Comparison of ENCODE assay signal across 13 mouse cellular contexts in genomic region chr12:16734009-16734408, GRCm38 (mm10).
A peak's percentile ranks its signal among the peaks of the same experiment; 100 is the strongest.
DNase-seq lines count a peak whose midpoint lies in the region; ATAC-seq lines count a peak whose summit lies in the region.
"Had no signal": no experiment of that assay in that cellular context is flagged by ENCODE, and none has a peak within 500 bp of the region (broad histone marks: within the 10 kb centered on the region; RNA-seq: fewer than 3 reads in every experiment).

No protein-coding gene starts in this region.

- no peak overlapping the region for H3K9ac ChIP-seq in heart, embryonic 11.5 days (ENCODE audit: low read depth, low read length)
- H3K9ac ChIP-seq in midbrain, embryonic 15.5 days = no peak overlapping the region
- no peak overlapping the region for H3K9ac ChIP-seq in embryonic facial prominence, embryonic 11.5 days (replicated peaks; ENCODE audit: low read length)
- H3K9ac ChIP-seq: limb, embryonic 15.5 days; midbrain, embryonic 12.5 days had no signal

- DNase-seq in heart, postnatal 25 days (ENCODE audit: low spot score) = no peak
- peak; percentile 63 for DNase-seq in midbrain, embryonic 10.5 days (ENCODE audit: low spot score)
- peak; percentile 24 for DNase-seq in embryonic facial prominence, embryonic 11.5 days (ENCODE audit: low spot score)
- no peak for DNase-seq in yolk sac, embryonic 10.5 days (ENCODE audit: low spot score)
- DNase-seq in thymus, postnatal 14 days = no peak
- no peak for DNase-seq in cerebellum, adult 11 months
- DNase-seq: cerebellum, adult 2 months; gastrocnemius, postnatal 25 days; heart, postnatal 14 days had no signal

- intact Hi-C loops in heart, postnatal 25 days (cut with DNase I) = no loop called here

- no peaks in the 10 kb centered on the region for H3K36me3 ChIP-seq in heart, embryonic 11.5 days (ENCODE audit: control insufficient read depth, insufficient read depth, low read length)
- peaks cover 81% of the 10 kb centered on the region for H3K36me3 ChIP-seq in midbrain, embryonic 10.5 days
- no peaks in the 10 kb centered on the region for H3K36me3 ChIP-seq in midbrain, embryonic 15.5 days (replicated peaks)
- no peaks in the 10 kb centered on the region for H3K36me3 ChIP-seq in embryonic facial prominence, embryonic 11.5 days (replicated peaks; ENCODE audit: control insufficient read depth, insufficient read depth, low read depth, low read length)
- H3K36me3 ChIP-seq: limb, embryonic 15.5 days had no signal

- H3K27ac ChIP-seq in heart, embryonic 11.5 days (ENCODE audit: low read depth, low read length) = no peak overlapping the region
- peak overlapping the region; percentile 19; the same call in 1 of the 2 replicates for H3K27ac ChIP-seq in midbrain, embryonic 10.5 days (replicated peaks)
- no peak overlapping the region for H3K27ac ChIP-seq in midbrain, embryonic 15.5 days
- no peak overlapping the region for H3K27ac ChIP-seq in embryonic facial prominence, embryonic 11.5 days (replicated peaks; ENCODE audit: low read depth, low read length)
- H3K27ac ChIP-seq: limb, embryonic 15.5 days; midbrain, embryonic 12.5 days had no signal

- 0 out of 2 replicates have a peak, but pooled peaks have one; percentile 14 for ATAC-seq in heart, embryonic 11.5 days (replicated peaks; ENCODE audit: insufficient number of reproducible peaks, low FRiP score, low TSS enrichment)
- no peak for ATAC-seq in midbrain, embryonic 15.5 days (replicated peaks)
- no peak; the same call in 1 of the 2 replicates for ATAC-seq in embryonic facial prominence, embryonic 11.5 days (replicated peaks; ENCODE audit: insufficient number of reproducible peaks, low FRiP score, low TSS enrichment, low read depth)

- no peak overlapping the region for H3K4me3 ChIP-seq in heart, embryonic 11.5 days (ENCODE audit: low read depth, low read length)
- no peak overlapping the region for H3K4me3 ChIP-seq in midbrain, embryonic 10.5 days
- no peak overlapping the region for H3K4me3 ChIP-seq in midbrain, embryonic 15.5 days
- H3K4me3 ChIP-seq in embryonic facial prominence, embryonic 11.5 days (ENCODE audit: low read depth, low read length) = no peak overlapping the region
- H3K4me3 ChIP-seq: limb, embryonic 15.5 days; midbrain, embryonic 12.5 days had no signal

- H3K4me1 ChIP-seq in heart, embryonic 11.5 days (ENCODE audit: control insufficient read depth, insufficient read depth, low read length) = peaks cover 8% of the 10 kb centered on the region
- H3K4me1 ChIP-seq in midbrain, embryonic 10.5 days = peaks cover 87% of the 10 kb centered on the region
- H3K4me1 ChIP-seq in midbrain, embryonic 15.5 days = 0 out of 2 replicates have a peak, but pooled peaks cover 5% of the 10 kb centered on the region
- no peaks in the 10 kb centered on the region; the same call in 1 of the 2 replicates for H3K4me1 ChIP-seq in embryonic facial prominence, embryonic 11.5 days (ENCODE audit: control insufficient read depth, insufficient read depth, low read length)

- H3K9me3 ChIP-seq in heart, embryonic 11.5 days (replicated peaks; ENCODE audit: control insufficient read depth, low read length) = no peaks in the 10 kb centered on the region
- H3K9me3 ChIP-seq in midbrain, embryonic 10.5 days (replicated peaks) = no peaks in the 10 kb centered on the region
- H3K9me3 ChIP-seq in midbrain, embryonic 15.5 days = no peaks in the 10 kb centered on the region
- H3K9me3 ChIP-seq in embryonic facial prominence, embryonic 11.5 days (replicated peaks; ENCODE audit: control insufficient read depth, low read length) = no peaks in the 10 kb centered on the region
- H3K9me3 ChIP-seq: limb, embryonic 15.5 days; midbrain, embryonic 12.5 days had no signal

- WGBS in heart, embryonic 11.5 days (ENCODE audit: insufficient replicate concordance) = 59% methylated on average over 8 of the region's 8 CpGs
- 43% methylated on average over 8 of the region's 8 CpGs for WGBS in midbrain, embryonic 10.5 days
- 43% methylated on average over 8 of the region's 8 CpGs for WGBS in midbrain, embryonic 15.5 days
- 27% methylated on average over 8 of the region's 8 CpGs for WGBS in embryonic facial prominence, embryonic 11.5 days

- H3K27me3 ChIP-seq in heart, embryonic 11.5 days (ENCODE audit: control insufficient read depth, insufficient read depth, low read length) = no peaks in the 10 kb centered on the region
- peaks cover 11% of the 10 kb centered on the region; the same call in 1 of the 2 replicates for H3K27me3 ChIP-seq in midbrain, embryonic 10.5 days (ENCODE audit: low read depth, poor library complexity, severe bottlenecking)
- H3K27me3 ChIP-seq in midbrain, embryonic 15.5 days (replicated peaks) = no peaks in the 10 kb centered on the region
- no peaks in the 10 kb centered on the region for H3K27me3 ChIP-seq in embryonic facial prominence, embryonic 11.5 days (ENCODE audit: control insufficient read depth, insufficient read depth, low read length)
- H3K27me3 ChIP-seq: limb, embryonic 15.5 days; midbrain, embryonic 12.5 days had no signal

- no peak overlapping the region for H3K4me2 ChIP-seq in heart, embryonic 11.5 days
- no peak overlapping the region for H3K4me2 ChIP-seq in midbrain, embryonic 15.5 days
- no peak overlapping the region for H3K4me2 ChIP-seq in embryonic facial prominence, embryonic 11.5 days (ENCODE audit: low read depth, low read length)
- H3K4me2 ChIP-seq: limb, embryonic 15.5 days; midbrain, embryonic 12.5 days had no signal

Comparison
In these comparisons a context has a peak if more than half of its experiments do, and no peak if none do; other contexts are left out.
1. DNase-seq: peak in midbrain, embryonic 10.5 days (single experiment) and embryonic facial prominence, embryonic 11.5 days (single experiment); none in heart, postnatal 25 days (single experiment), yolk sac, embryonic 10.5 days (single experiment), thymus, postnatal 14 days (single experiment) and cerebellum, adult 11 months (single experiment).